Mouse (Mus musculus) G1E (cell line): Measurements from ENCODE around the gene Lsamp.

Experiments
- CTCF ChIP-seq: IDR thresholded peaks from 2 replicates; pipeline ENCODE4 v1.5.1; 2012; ENCODE audit warnings: low read depth, low read length, inconsistent platforms, mixed read lengths
- GATA2 ChIP-seq: IDR thresholded peaks from 2 replicates; pipeline ENCODE4 v1.6.1; 2012; ENCODE audit warnings: low read depth, low read length, inconsistent platforms, borderline replicate concordance
- POLR2AphosphoS5 ChIP-seq: IDR thresholded peaks from 2 replicates; pipeline ENCODE4 v1.6.1; 2012; ENCODE audit warnings: low read depth, low read length, inconsistent platforms; ENCODE audit not compliant: insufficient replicate concordance
- TAL1 ChIP-seq: conservative IDR thresholded peaks from 2 replicates; pipeline ENCODE4 v1.6.1; 2012; ENCODE audit warnings: low read depth, low read length, inconsistent platforms, mixed read lengths

DNA sequence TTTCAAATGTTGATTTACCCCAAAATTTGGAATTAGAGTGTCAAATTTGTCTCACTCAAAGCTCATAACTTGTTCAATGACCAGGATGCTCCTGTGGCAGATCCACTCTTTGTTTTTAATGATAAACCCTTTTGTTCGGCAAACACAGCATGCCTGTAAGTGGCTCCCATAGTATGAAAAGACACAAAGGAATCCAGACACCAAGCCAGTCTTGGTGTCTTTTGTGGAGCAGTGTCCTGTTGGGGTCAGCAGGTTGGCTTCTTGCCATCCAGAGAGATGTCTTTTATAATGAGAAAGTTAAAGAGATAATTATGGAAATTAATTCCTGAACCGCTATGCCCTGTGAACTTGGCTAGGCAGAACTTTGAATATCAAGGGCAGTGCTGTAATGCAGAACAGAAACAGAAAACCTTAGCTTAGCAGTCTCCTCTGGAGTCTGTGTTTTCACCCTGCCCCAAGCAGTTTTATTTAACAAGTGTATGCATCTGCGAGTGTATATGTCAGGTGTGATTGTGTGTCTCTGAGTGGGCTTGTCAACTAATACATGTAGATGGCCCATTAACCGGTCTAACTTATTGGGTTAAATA is 310.2 kb downstream of the Lsamp start:
- TF ChIP-seq CTCF (no peak), POLR2AphosphoS5 (no peak), GATA2 (no peak), TAL1 (no peak)
